Mouse (Mus musculus): Measurements from ENCODE around the gene Mybbp1a. TPM values are rescaled to one million over a fixed set of nuclear protein-coding genes. Genes with fewer than 3 reads are reported as not detected.

Mybbp1a gene
- total and polyA plus RNA-seq, 2 experiments from 2014 or later = 38.0 to 52.4 TPM

- H3K27ac ChIP-seq (ENCODE audit: low read depth, low read length) = no peak overlapping the region
- no peaks in the 10 kb centered on the region for H3K9me3 ChIP-seq (ENCODE audit: low read length)
- H3K4me1 ChIP-seq (ENCODE audit: insufficient read depth) = no peaks in the 10 kb centered on the region
- no peak overlapping the region for H3K4me2 ChIP-seq (ENCODE audit: low read depth)
- no peak overlapping the region for H3K4me3 ChIP-seq (ENCODE audit: low read depth, low read length)
- H3K9ac ChIP-seq = no peak overlapping the region
- TF ChIP-seq CTCF (IDR thresholded peaks at IDR 0.05; ENCODE audit: low read depth) = no peak
- H3K27me3 ChIP-seq (ENCODE audit: insufficient read depth, low read length) = no peaks in the 10 kb centered on the region
- ATAC-seq (no peak), DNase-seq (no peak)
- WGBS = 63% methylated on average over 4 of the region's 4 CpGs
- H3K36me3 ChIP-seq (ENCODE audit: insufficient read depth) = peaks cover 33% of the 10 kb centered on the region; the same call in 1 of the 2 replicates
Observed at GRCm38 (mm10) chr11:72470004-72470403, 28.8 kb downstream of the Mybbp1a start.

DNA sequence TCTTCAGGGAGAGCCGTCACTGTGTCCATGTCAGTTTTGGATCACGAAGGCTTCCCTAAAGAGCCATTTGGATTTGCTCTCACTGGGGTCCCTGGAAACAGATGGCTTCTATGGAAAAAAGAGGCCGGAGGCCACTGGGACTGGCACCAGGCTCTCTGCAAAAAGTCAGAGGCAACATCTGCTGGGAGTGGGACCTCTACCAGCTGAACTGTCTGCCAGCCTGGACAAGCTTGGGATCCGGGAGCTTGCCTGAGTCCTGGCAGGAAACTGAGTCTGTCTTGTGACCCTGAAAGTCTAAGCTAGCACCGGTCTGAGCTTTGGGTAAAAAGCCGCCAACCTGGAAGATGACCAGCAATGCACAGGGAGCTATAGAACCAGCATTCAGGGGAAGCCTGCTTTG is 30.2 kb downstream of the Mybbp1a start:
- 67% methylated on average over 6 of the region's 6 CpGs for WGBS
- DNase-seq (no peak), ATAC-seq (no peak)
- H3K27ac ChIP-seq (ENCODE audit: low read depth, low read length) = no peak overlapping the region
- H3K36me3 ChIP-seq (ENCODE audit: insufficient read depth) = peaks cover 25% of the 10 kb centered on the region; the same call in 1 of the 2 replicates
- H3K9me3 ChIP-seq (ENCODE audit: low read length) = no peaks in the 10 kb centered on the region
- no peak for TF ChIP-seq CTCF (IDR thresholded peaks at IDR 0.05; ENCODE audit: low read depth)
- H3K27me3 ChIP-seq (ENCODE audit: insufficient read depth, low read length) = no peaks in the 10 kb centered on the region
- no peak overlapping the region for H3K9ac ChIP-seq
- H3K4me3 ChIP-seq (ENCODE audit: low read depth, low read length) = no peak overlapping the region
- H3K4me1 ChIP-seq (ENCODE audit: insufficient read depth) = no peaks in the 10 kb centered on the region
- no peak overlapping the region for H3K4me2 ChIP-seq (ENCODE audit: low read depth)

DNA sequence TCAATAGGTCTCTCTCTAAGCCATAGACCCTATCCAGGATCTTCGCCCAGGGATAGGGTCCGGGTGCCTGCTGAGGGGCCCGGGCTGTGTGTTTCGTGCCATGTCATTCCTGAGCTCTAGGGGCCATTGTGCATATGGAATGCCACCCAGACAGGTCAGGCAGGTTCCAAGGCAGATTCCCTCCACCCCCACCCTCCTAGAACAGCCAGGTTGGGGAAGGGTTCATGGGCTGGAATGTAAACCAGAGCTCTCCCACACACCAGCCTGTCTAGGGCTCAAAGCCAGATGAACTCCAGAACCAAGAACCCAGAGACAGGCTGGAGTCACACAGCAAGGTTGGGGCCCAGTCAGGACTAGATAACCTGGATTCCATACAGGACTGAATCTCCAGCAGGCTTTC is 32.4 kb downstream of the Mybbp1a start:
- Histone ChIP-seq H3K4me3 (ENCODE audit: low read depth, low read length) (no peak overlapping the region), H3K4me1 (ENCODE audit: insufficient read depth) (no peaks in the 10 kb centered on the region), H3K27me3 (ENCODE audit: insufficient read depth, low read length) (no peaks in the 10 kb centered on the region), H3K4me2 (ENCODE audit: low read depth) (no peak overlapping the region), H3K9me3 (ENCODE audit: low read length) (no peaks in the 10 kb centered on the region), H3K27ac (ENCODE audit: low read depth, low read length) (no peak overlapping the region), H3K9ac (no peak overlapping the region), H3K36me3 (ENCODE audit: insufficient read depth) (peaks cover 25% of the 10 kb centered on the region; the same call in 1 of the 2 replicates)
- ATAC-seq (no peak), DNase-seq (no peak)
- TF ChIP-seq CTCF (IDR thresholded peaks at IDR 0.05; ENCODE audit: low read depth) = no peak
- 85% methylated on average over 4 of the region's 4 CpGs for WGBS

- TF ChIP-seq CTCF (IDR thresholded peaks at IDR 0.05; ENCODE audit: low read depth) = no peak
- no peak overlapping the region for H3K27ac ChIP-seq (ENCODE audit: low read depth, low read length)
- H3K36me3 ChIP-seq (ENCODE audit: insufficient read depth) = peaks cover 23% of the 10 kb centered on the region; the same call in 1 of the 2 replicates
- H3K4me2 ChIP-seq (ENCODE audit: low read depth) = no peak overlapping the region
- WGBS = 81% methylated on average over 3 of the region's 3 CpGs
- no peaks in the 10 kb centered on the region for H3K4me1 ChIP-seq (ENCODE audit: insufficient read depth)
- H3K9me3 ChIP-seq (ENCODE audit: low read length) = no peaks in the 10 kb centered on the region
- no peak for DNase-seq
- H3K9ac ChIP-seq = no peak overlapping the region
- no peak overlapping the region for H3K4me3 ChIP-seq (ENCODE audit: low read depth, low read length)
- ATAC-seq = no peak
- no peaks in the 10 kb centered on the region for H3K27me3 ChIP-seq (ENCODE audit: insufficient read depth, low read length)
Observed at GRCm38 (mm10) chr11:72474926-72475325, 33.8 kb downstream of the Mybbp1a start.

- ATAC-seq = no peak
- TF ChIP-seq CTCF (IDR thresholded peaks at IDR 0.05; ENCODE audit: low read depth) = no peak
- no peak overlapping the region for H3K9ac ChIP-seq
- H3K27ac ChIP-seq (ENCODE audit: low read depth, low read length) = no peak overlapping the region
- H3K4me2 ChIP-seq (ENCODE audit: low read depth) = no peak overlapping the region
- no peak overlapping the region for H3K4me3 ChIP-seq (ENCODE audit: low read depth, low read length)
- WGBS = 86% methylated on average over 7 of the region's 7 CpGs
- H3K27me3 ChIP-seq (ENCODE audit: insufficient read depth, low read length) = no peaks in the 10 kb centered on the region
- H3K9me3 ChIP-seq (ENCODE audit: low read length) = no peaks in the 10 kb centered on the region
- peaks cover 22% of the 10 kb centered on the region; the same call in 1 of the 2 replicates for H3K36me3 ChIP-seq (ENCODE audit: insufficient read depth)
- H3K4me1 ChIP-seq (ENCODE audit: insufficient read depth) = no peaks in the 10 kb centered on the region
- no peak for DNase-seq
Observed at GRCm38 (mm10) chr11:72475408-72475807, 34.3 kb downstream of the Mybbp1a start.

GRCm38 (mm10) chr11:72476074-72476625 is 35.0 kb downstream of the Mybbp1a start:
- DNase-seq (no peak), ATAC-seq (no peak)
- H3K4me2 ChIP-seq (ENCODE audit: low read depth) = no peak overlapping the region
- peaks cover 22% of the 10 kb centered on the region; the same call in 1 of the 2 replicates for H3K36me3 ChIP-seq (ENCODE audit: insufficient read depth)
- H3K4me1 ChIP-seq (ENCODE audit: insufficient read depth) = no peaks in the 10 kb centered on the region
- 82% methylated on average over 7 of the region's 7 CpGs for WGBS
- H3K9ac ChIP-seq = no peak overlapping the region
- H3K27ac ChIP-seq (ENCODE audit: low read depth, low read length) = no peak overlapping the region
- no peak for TF ChIP-seq CTCF (IDR thresholded peaks at IDR 0.05; ENCODE audit: low read depth)
- no peak overlapping the region for H3K4me3 ChIP-seq (ENCODE audit: low read depth, low read length)
- no peaks in the 10 kb centered on the region for H3K9me3 ChIP-seq (ENCODE audit: low read length)
- H3K27me3 ChIP-seq (ENCODE audit: insufficient read depth, low read length) = no peaks in the 10 kb centered on the region

DNA sequence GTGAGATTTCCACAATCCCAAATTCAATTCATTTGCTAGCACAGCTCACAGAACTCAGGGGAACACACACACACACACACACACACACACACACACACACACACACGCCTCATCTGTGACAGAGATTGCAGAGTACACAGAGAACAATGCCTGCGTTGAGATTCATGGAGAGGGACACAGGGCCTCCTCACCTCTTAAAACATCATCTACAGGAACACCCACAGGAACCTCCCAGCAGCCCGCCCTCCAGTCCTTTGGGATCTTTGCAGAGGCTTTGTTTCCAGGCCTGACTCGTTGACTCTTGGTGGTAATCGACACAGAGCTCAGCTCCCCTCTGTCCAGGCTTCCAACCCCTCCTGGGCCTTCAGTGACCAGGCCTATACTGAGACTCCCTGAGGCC is 36.0 kb downstream of the Mybbp1a start:
- Histone ChIP-seq H3K4me3 (ENCODE audit: low read depth, low read length) (no peak overlapping the region), H3K4me1 (ENCODE audit: insufficient read depth) (no peaks in the 10 kb centered on the region), H3K9me3 (ENCODE audit: low read length) (no peaks in the 10 kb centered on the region), H3K27ac (ENCODE audit: low read depth, low read length) (no peak overlapping the region), H3K36me3 (ENCODE audit: insufficient read depth) (peaks cover 18% of the 10 kb centered on the region; the same call in 1 of the 2 replicates), H3K4me2 (ENCODE audit: low read depth) (no peak overlapping the region), H3K27me3 (ENCODE audit: insufficient read depth, low read length) (no peaks in the 10 kb centered on the region), H3K9ac (no peak overlapping the region)
- ATAC-seq = no peak
- no peak for DNase-seq
- no peak for TF ChIP-seq CTCF (IDR thresholded peaks at IDR 0.05; ENCODE audit: low read depth)
- WGBS = 51% methylated on average over 5 of the region's 5 CpGs

Measured in forebrain, postnatal 0 days (tissue).